17 mouse cellular contexts compared by ENCODE assay signal in the genomic region with DNA sequence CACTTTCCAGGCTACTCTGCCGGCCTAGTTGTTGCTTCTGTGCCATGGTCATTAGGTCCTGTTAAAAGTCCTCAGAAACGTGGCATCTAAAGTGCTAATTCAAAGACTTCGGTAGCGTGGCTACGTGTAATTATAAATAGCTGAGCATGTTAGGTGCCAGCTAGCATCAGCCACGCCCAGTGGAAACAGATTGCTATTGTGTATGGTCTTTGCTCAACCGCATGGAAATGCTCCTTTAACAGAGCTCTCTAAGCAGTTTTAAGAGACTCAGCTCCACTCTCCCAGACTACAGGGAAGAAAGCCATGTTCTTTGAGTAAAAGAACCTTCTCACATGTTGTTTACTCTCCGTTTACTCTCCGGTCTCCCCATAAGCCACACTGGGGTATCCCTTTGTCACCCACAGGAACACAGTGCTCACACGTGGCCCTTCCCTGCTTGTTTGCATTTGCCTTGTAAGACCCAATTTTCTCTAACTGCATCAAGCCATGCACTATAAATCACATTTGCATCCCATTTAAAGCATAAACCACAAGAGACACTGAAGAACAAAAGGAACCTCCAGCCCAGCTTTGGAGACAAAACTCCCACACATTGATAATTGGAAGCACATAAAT.
A peak's percentile ranks its signal among the peaks of the same experiment; 100 is the strongest.
DNase-seq lines count a peak whose midpoint lies in the region; ATAC-seq and TF ChIP-seq lines count a peak whose summit lies in the region.
"Had no signal": no experiment of that assay in that cellular context is flagged by ENCODE, and none has a peak within 500 bp of the region (broad histone marks: within the 10 kb centered on the region; RNA-seq: fewer than 3 reads in every experiment).

No protein-coding gene starts in this region.

- no peak overlapping the region for H3K4me3 ChIP-seq in kidney, postnatal 0 days (replicated peaks; ENCODE audit: low read depth, low read length)
- no peak overlapping the region for H3K4me3 ChIP-seq in forebrain, embryonic 16.5 days (replicated peaks; ENCODE audit: low read length)
- H3K4me3 ChIP-seq: intestine, embryonic 15.5 days; limb, embryonic 15.5 days had no signal

- peak; percentile 58; the same call in 1 of the 2 replicates for ATAC-seq in kidney, postnatal 0 days (replicated peaks; ENCODE audit: low FRiP score, low read depth)
- peak; percentile 89 for ATAC-seq in forebrain, embryonic 16.5 days
- ATAC-seq: activated CD4-positive, CD25-positive, alpha-beta regulatory T cell, adult 4 months; intestine, embryonic 15.5 days had no signal

- WGBS in kidney, postnatal 0 days = 50% methylated on average over 10 of the region's 10 CpGs
- WGBS in forebrain, embryonic 16.5 days = 30% methylated on average over 10 of the region's 10 CpGs

- no peaks in the 10 kb centered on the region for H3K9me3 ChIP-seq in kidney, postnatal 0 days (replicated peaks; ENCODE audit: low read length)
- no peaks in the 10 kb centered on the region for H3K9me3 ChIP-seq in forebrain, embryonic 16.5 days (ENCODE audit: control insufficient read depth, low read length)
- H3K9me3 ChIP-seq: intestine, embryonic 15.5 days; limb, embryonic 15.5 days had no signal

- H3K36me3 ChIP-seq in kidney, postnatal 0 days (ENCODE audit: insufficient read depth, low read length) = no peaks in the 10 kb centered on the region
- no peaks in the 10 kb centered on the region for H3K36me3 ChIP-seq in forebrain, embryonic 16.5 days (ENCODE audit: control insufficient read depth, insufficient read depth)
- H3K36me3 ChIP-seq: intestine, embryonic 15.5 days; limb, embryonic 15.5 days had no signal

- peak overlapping the region; percentile 31; the same call in 1 of the 2 replicates for H3K27ac ChIP-seq in kidney, postnatal 0 days
- H3K27ac ChIP-seq in forebrain, embryonic 16.5 days (ENCODE audit: low read length) = no peak overlapping the region
- H3K27ac ChIP-seq: intestine, embryonic 15.5 days; limb, embryonic 15.5 days; macrophage had no signal

- TF ChIP-seq CTCF in kidney, postnatal 0 days (IDR thresholded peaks at IDR 0.05; ENCODE audit: low read depth) = no peak

- H3K27me3 ChIP-seq in kidney, postnatal 0 days (ENCODE audit: insufficient read depth, low read length) = no peaks in the 10 kb centered on the region
- H3K27me3 ChIP-seq in forebrain, embryonic 16.5 days (replicated peaks; ENCODE audit: control insufficient read depth, insufficient read depth, low read length) = no peaks in the 10 kb centered on the region
- H3K27me3 ChIP-seq: intestine, embryonic 15.5 days; limb, embryonic 15.5 days had no signal

- H3K4me1 ChIP-seq in kidney, postnatal 0 days (replicated peaks; ENCODE audit: insufficient read depth, low read length) = no peaks in the 10 kb centered on the region
- H3K4me1 ChIP-seq in forebrain, embryonic 16.5 days (replicated peaks; ENCODE audit: control insufficient read depth, insufficient read depth, low read length) = peaks cover 7% of the 10 kb centered on the region
- H3K4me1 ChIP-seq: intestine, embryonic 15.5 days had no signal

- H3K9ac ChIP-seq in kidney, postnatal 0 days (ENCODE audit: low read depth, low read length) = no peak overlapping the region
- no peak overlapping the region for H3K9ac ChIP-seq in forebrain, embryonic 16.5 days (replicated peaks; ENCODE audit: low read depth, low read length)
- H3K9ac ChIP-seq: intestine, embryonic 15.5 days; limb, embryonic 15.5 days had no signal

- H3K4me2 ChIP-seq in kidney, postnatal 0 days (ENCODE audit: low read length) = no peak overlapping the region
- no peak overlapping the region for H3K4me2 ChIP-seq in forebrain, embryonic 16.5 days (ENCODE audit: low read length)
- H3K4me2 ChIP-seq: intestine, embryonic 15.5 days; limb, embryonic 15.5 days had no signal

- no peak for DNase-seq in kidney, postnatal 0 days (ENCODE audit: low spot score)
- DNase-seq in kidney, adult 11 months = no peak
- DNase-seq in right cerebral cortex, postnatal 10 days (ENCODE audit: low spot score in 2 of 2) = peak; percentile 23 to 26
- DNase-seq in right cerebral cortex, adult 2 months (ENCODE audit: low spot score in 2 of 2) = no peak
- peak; percentile 75 for DNase-seq in retina, postnatal 1 day
- no peak for DNase-seq in heart, postnatal 25 days (ENCODE audit: low spot score)
- DNase-seq in natural killer cell, adult 2 months (ENCODE audit: low spot score in 2 of 2) = no peak
- DNase-seq: cerebellum, adult 11 months; heart, postnatal 10 days; layer of hippocampus, adult 9-11 months; lung, adult 2 months; thymus, postnatal 36 days had no signal

- intact Hi-C loops in heart, postnatal 25 days (cut with DNase I) = no loop called here

Comparison
In these comparisons a context has a peak if more than half of its experiments do, and no peak if none do; other contexts are left out.
1. DNase-seq: peak in right cerebral cortex, postnatal 10 days (2 of 2) and retina, postnatal 1 day (single experiment); none in kidney, postnatal 0 days (single experiment), kidney, adult 11 months (single experiment), right cerebral cortex, adult 2 months (0 of 2), heart, postnatal 25 days (single experiment) and natural killer cell, adult 2 months (0 of 2).